Mouse (Mus musculus) thymus, postnatal 14 days (tissue): ENCODE data around the gene Npas4.
"Not testable (repeated sequence)": the region's sequence is repeated elsewhere in the genome, so short reads cannot be mapped to it uniquely, and the experiment has no call there.

Source experiments
- DNase-seq: peaks from one replicate; pipeline ENCODE4 v3.0.0; 2021

Npas4 gene

DNA sequence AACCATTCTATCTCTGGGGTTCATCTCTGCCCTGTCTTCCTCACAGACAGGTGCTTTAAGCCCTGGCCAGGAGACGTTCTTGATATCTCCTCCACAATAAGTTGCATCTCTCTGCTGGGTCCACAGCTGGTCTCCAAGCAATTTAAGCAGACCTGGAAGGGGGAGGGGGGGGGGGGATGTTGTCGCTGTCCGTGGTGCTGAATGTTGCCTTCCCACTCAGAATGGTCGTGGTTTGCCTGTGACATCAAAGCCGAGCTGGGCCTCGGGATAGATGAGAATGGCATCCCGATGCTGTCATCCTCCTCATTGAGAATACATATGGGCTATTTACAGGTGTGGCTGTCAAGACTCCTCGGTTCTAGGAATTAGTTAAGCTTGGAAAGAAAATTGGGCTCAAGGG is 2.3 kb upstream of the Npas4 start:
- DNase-seq = no peak

DNA sequence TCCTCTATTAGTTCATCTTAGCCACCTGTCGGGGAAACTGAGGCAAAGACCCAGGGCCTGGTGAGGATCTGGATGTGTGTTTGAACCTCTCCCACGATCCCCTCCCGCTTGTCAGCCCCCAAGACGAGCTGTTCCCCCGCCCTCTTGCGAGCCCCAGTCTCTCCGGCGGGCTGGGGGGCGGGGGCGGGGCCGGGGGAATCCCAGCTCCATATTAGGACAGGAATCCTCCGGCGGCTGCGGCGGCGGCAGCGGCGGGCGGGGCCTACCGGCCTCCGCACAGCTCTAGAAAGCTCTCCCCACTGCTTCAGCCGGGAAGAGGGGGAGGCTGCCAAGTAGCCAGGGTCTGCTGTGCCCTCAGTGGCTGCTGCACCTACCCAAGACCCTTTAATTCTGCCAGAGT is 600 bp upstream of the Npas4 start:
- DNase-seq = peak; percentile 4

GRCm38 (mm10) chr19:4989434-4990255 is 471 bp downstream of the Npas4 start:
- peak; percentile 5 for DNase-seq

DNA sequence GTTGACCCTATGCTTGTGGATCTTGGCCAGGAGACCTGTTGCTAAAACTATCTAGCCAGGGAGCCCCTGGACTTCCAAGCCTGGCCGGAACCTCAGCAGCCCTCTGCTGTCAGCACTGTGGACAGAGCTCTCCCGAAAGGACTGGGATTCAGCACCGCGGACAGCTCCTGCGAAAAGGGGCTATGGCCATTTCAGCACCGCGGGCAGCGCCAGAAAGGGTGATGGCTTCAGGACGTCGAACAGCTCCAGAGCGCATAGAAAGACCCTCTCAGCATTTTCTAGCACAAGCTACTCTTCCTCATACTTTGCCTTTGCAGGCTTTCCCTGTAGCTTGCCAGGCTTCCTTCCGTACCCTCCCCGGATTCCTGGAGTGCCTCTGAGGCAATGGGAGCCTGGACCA is 1.1 kb downstream of the Npas4 start:
- peak; percentile 91 for DNase-seq

DNA sequence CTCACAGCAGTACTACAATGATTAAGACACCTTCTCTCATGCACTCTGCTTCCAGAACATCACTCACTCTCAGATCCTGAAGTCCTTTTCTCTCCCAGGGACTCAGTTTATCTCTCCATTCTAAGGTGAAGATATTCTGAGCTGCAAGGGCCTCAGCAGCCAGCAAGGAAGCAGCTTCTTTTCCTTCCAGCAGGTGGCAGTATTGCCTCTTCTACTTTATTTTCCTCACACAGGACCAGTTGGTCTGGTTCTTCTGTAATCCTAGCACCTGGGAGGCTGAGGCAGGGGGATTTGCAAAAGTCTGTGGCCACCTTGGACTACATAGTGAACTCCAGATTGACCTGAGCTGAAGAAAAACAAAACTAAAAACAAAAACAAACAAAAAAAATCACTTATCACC is 8.3 kb downstream of the Npas4 start:
- DNase-seq = peak; percentile 46

DNA sequence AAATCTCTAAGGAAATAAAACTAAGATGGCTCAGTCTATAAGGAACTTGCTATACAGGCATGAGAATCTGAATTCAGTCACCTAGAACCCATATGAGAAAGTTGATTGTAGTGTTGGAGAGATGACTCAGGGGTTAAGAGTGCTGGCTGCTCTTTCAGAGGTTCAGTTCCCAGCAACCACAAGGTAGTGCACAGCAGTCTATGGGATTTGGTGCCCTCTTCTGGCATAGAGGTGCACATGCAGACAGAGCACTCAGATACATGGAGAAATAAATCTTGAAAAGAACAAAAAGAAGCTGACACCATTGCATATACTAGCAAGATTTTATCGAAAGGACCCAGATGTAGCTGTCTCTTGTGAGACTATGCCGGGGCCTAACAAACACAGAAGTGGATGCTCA is 21.9 kb downstream of the Npas4 start:
- peak; percentile 19 for DNase-seq

DNA sequence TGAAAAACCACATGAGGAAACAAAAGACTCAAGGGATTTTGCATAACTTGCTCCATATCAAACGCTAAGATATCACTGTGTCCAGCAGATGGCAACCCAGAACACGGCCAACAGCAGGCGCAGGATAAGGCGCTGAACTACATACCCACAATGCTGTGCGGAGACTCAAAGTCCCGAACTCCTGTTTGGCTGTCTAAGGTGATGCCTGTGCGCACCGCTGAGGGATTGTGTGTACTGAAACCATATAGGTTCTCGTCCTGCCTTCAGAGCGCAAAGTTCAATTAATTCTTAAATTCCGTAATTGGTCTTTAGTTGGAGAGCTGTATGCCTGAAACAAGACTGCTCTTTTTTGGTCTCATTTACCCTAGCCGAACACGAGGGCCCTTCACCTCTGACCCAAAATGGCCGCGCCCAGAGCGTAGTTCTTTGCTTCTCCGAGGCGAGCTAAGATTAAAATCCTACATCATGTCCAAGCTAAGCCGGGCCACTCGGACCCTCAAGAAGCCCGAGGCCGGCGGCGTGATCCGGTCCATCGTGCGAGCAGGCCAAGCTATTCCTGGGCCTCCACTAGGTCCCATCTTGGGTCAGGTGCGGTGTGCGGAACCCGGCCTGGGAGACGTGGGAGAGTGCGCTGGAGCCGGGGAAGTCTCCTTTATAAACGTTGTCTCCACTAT is 28.1 kb downstream of the Npas4 start, which contains the start of gene Mrpl11:
TSS of gene Mrpl11 (plus strand) at position 220 of the 674 bp plus-strand sequence.
- DNase-seq = peak; percentile 87

- not testable (repeated sequence) for DNase-seq
Measured at GRCm38 (mm10) chr19:4948641-4949040, 41.5 kb downstream of the Npas4 start.

DNA sequence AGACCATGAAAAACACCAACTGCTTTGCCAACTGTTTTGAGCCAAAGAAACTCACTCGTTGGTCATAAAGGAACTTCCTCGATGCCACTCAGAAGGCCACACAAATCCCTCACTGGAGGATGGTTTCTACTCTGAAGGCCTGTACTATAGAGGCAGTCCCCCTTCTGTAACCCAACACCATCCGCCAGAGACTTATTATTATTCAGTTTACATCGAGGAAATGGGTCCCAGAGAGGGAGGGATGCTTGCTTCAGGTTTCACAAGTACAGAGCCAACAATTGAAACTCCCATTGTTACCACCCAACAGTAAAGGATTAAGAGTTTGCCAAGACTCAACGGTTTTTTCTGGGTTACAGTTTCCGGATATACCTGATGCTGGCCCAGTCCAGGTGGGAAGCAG is 44.6 kb downstream of the Npas4 start:
- no peak for DNase-seq

- DNase-seq = no peak
Measured at GRCm38 (mm10) chr19:4943253-4943588, 46.9 kb downstream of the Npas4 start.

- peak; percentile 88 for DNase-seq
Measured at GRCm38 (mm10) chr19:4942551-4943252, 47.4 kb downstream of the Npas4 start, which contains the start of gene Peli3. Peli3 (minus strand) TSS chr19:4943127.

- no peak for DNase-seq
Measured at GRCm38 (mm10) chr19:4937444-4938310, 52.4 kb downstream of the Npas4 start.

DNA sequence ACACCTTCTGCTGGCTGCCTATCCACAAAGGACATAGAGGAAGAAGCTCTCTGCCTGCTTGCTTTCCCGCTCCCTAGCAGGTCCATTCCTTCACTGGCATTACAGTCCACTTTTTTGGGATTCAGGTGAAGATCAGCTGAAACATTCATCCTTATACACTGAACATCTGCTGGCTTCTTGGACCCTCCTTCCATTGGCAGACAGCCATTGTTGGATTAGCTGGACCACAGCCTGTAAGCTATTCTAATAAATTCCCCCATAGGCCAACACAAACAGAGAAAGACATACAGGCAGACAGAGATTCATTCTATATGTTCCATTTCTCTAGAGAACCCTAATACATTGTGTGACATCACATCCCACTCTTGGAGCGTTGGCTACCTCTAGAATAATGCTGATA is 53.2 kb downstream of the Npas4 start:
- no peak for DNase-seq
